Mouse (Mus musculus): ENCODE results near the gene Arvcf.

DNA sequence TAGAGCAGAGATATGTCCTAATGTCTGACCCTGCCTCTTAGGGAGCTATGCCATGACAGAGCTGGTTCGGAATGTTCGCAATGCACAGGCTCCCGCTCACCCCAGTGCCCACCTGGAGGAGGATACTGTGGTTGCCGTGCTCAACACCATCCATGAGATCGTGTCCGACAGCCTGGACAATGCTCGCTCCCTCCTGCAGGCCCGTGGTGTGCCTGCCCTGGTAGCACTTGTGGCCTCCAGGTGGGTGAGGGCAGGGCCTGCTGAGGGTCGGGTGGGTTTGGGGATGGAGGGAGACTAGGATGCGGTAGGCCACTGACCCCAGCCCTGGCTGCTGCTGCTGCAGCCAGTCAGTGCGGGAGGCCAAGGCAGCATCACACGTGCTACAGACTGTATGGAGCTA lies 55.3 kb downstream of the Arvcf start:
- TF ChIP-seq CTCF (IDR thresholded peaks at IDR 0.05; ENCODE audit: borderline replicate concordance, insufficient read depth, low read depth, low read length) (no peak), POLR2A (IDR thresholded peaks at IDR 0.05; ENCODE audit: borderline replicate concordance, insufficient read depth, low read length) (no peak)
